Mouse (Mus musculus): ENCODE results near the gene Stoml2.
A peak's percentile ranks its signal among the peaks of the same experiment; 100 is the strongest.
"Not testable (repeated sequence)": the region's sequence is repeated elsewhere in the genome, so short reads cannot be mapped to it uniquely, and the experiment has no call there.

The Stoml2 gene

GRCm38 (mm10) chr4:43001272-43001671, 30.2 kb downstream of the Stoml2 start:
- no peak for DNase-seq (ENCODE audit: low read depth)

- peak; percentile 98 for DNase-seq (ENCODE audit: low read depth)
These were observed 31.1 kb downstream of the Stoml2 start, which contains the start of gene Vcp for GRCm38 (mm10) chr4:43000141-43000986. Gene Vcp, minus strand, starts transcription at chr4:43000507.

GRCm38 (mm10) chr4:42999451-43000140, 31.9 kb downstream of the Stoml2 start:
- DNase-seq (ENCODE audit: low read depth) = peak; percentile 79

GRCm38 (mm10) chr4:42998022-42998421, 33.5 kb downstream of the Stoml2 start:
- no peak for DNase-seq (ENCODE audit: low read depth)

GRCm38 (mm10) chr4:42988296-42988695, 43.2 kb downstream of the Stoml2 start:
- no peak for DNase-seq (ENCODE audit: low read depth)

GRCm38 (mm10) chr4:42980467-42980866, 51.0 kb downstream of the Stoml2 start:
- DNase-seq (ENCODE audit: low read depth) = not testable (repeated sequence)

- peak; percentile 41 for DNase-seq (ENCODE audit: low read depth)
These were observed 53.4 kb downstream of the Stoml2 start for GRCm38 (mm10) chr4:42978062-42978461.
